Mouse (Mus musculus): ENCODE data around the gene Stard3nl. TPM values are rescaled to one million over a fixed set of nuclear protein-coding genes. Genes with fewer than 3 reads are reported as not detected.
"Not testable (repeated sequence)": the region's sequence is repeated elsewhere in the genome, so short reads cannot be mapped to it uniquely, and the experiment has no call there.

The Stard3nl gene
- total RNA-seq, 2 experiments from 2014 or later: 8.0 to 10.9 TPM

DNA sequence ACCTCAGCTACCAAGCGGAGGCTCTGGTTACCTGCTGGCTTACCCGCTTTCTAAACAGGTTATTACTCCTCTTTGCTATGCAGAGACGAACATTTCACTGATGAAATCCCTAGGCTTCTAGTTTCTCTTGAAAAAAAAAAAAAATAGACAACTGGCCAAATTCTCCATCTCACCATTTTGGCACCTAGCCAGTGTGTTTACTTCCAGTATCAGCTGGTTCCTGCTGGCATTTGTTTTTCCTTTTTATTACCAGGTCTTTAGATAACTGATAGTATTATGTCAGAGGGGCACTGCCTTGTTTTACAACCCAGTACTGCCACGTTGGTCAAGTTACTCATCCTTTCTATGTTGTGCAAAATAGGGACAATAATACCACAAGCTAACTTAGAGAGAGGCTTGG, 5.3 kb downstream of the Stard3nl start:
- no peak for DNase-seq
- intact Hi-C loops (cut with DNase I; ENCODE audit: low total_unique reads): no loop called here

DNA sequence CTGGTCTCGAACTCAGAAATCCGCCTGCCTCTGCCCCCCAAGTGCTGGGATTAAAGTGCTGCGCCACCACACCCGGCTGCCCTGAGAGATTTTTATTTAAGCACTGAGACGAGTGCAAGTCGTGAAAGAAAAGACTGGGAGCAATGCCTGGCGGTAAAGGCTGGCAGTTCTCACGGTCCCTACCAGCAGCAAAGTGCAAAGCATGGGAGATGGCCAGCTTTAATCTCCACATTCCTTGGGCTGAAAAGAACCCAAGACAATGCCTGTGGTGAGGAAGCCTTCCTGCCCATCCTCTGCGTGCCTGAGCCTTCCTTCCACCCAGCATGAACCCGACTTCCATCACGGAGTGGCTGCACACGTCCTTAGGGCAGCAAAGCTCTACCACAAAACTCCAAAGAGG, 5.7 kb downstream of the Stard3nl start:
- no peak for DNase-seq
- intact Hi-C loops (cut with DNase I; ENCODE audit: low total_unique reads): no loop called here

DNA sequence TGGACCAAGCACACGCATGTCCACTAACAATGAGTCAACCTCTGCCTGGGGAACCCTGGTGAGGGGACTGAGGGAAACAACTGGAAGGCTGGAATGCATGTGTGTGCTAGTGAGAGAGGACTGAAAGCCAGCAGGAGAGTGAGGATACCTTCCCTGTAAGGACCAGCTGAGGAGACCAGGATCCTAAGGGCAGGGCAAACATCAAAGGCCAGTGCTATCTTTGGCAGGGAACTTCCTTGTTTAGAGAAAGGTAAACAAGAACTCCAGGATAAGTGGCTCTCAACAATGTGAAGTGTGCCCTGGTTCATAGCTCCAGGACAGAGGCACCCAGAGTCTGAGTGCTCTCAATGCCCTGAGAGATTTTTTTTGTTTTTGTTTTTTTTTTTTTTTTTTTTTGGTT, 6.2 kb downstream of the Stard3nl start:
- intact Hi-C loops (cut with DNase I; ENCODE audit: low total_unique reads): no loop called here
- no peak for DNase-seq

DNA sequence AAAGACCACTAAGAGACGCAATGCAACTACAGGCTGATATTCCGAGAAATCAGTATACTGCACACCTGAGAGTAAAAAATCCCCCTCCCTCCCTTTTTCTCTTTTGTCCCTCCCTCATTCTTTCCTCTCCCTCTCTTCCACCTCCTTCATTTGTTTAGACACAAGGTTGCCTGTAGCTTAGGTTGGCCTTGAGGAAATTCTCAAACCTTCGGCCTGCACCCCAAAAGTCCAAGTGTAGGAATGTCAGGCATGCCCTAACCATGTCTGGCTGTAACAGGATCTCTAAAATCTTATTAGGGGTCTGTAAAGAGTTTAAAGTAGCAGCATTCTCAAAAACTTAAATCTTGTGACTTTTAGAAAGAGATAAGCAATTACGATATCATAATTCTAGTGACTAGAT, 10.4 kb downstream of the Stard3nl start:
- intact Hi-C loops (cut with DNase I; ENCODE audit: low total_unique reads): no loop called here
- DNase-seq: no peak

DNA sequence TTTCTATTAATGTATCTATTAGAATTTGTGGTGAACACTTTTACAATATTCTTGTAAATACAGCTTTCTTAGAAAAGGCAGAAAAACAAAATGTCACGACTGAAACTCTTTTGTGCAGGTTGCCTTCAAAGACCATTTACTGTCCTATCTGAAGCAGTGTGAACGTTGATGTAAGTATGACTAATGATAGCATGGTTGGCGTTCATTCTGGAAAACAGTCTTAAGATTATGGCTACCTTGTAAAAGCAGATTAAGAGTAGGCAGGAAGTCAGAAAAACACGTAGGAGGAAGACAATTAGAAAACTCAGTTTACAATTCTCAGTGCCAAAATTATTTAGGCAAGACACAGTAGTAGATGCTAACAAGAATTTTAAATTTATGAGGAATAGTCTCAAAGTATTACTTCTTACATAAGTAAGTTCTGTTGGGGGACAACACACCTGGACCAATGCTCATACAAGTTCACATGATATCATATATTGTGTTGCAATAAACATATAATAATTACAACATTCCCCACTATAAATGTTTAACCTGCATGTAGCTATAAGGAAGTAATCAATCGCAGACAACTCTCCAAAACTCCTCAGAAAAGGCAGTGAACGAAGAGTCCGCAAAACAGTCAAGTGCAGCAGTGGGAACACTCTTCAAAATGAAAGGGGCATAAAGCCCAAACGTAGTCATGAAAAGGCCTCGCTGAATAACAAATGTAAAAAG, 14.3 kb downstream of the Stard3nl start:
- intact Hi-C loops (cut with DNase I; ENCODE audit: low total_unique reads): no loop called here

DNA sequence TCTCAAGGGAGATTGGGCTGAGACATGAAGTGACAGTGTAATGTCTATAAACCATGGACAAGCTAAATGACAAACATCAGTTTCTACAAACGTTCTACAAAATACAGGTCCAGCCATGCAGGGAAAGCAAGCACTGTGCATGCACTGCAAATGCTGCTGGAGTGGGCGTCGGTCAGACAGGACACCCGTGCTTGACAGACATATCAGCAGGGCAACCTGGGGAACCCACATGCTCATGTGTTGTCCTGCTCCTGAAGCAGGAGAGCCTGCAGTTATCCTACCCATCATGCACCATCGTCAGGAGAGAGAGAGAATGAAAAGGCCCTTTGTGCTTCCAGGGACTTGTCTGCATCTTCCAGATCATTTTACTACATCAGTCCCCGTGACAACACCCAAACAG, 16.3 kb downstream of the Stard3nl start:
- intact Hi-C loops (cut with DNase I; ENCODE audit: low total_unique reads): no loop called here

More for the DNA sequence above, 14.3 kb downstream of the Stard3nl start:
- DNase-seq: no peak

DNA sequence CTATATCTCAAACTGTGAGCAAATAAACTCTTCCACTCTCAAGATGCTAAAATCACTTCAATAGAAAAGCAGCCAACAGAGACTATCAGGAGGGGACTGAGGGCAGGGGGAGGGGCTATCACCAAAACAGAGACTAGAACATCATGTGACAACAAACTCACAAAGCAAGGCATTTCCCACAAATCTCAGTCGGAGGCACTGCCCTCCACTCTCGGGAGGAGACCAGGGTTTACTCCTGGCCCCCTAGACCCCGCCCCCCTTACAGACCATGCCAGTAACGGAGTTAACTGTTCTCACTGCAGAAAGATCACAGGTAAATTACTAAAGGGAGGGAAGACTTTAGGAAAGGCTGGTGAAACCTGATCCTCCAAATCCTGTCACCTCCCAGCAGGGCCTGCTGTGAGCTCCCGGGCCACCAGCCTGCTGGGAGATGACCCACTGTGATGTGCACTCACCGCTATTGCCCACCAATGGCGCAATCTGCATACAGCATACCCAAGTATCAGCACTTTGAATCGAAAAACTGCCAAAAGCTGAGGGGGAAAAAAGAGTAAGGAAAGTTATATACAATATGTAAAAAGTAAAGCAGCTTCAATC, 23.4 kb downstream of the Stard3nl start:
- DNase-seq: no peak
- intact Hi-C loops (cut with DNase I; ENCODE audit: low total_unique reads): no loop called here

More for the DNA sequence above, 16.3 kb downstream of the Stard3nl start:
- no peak for DNase-seq

DNA sequence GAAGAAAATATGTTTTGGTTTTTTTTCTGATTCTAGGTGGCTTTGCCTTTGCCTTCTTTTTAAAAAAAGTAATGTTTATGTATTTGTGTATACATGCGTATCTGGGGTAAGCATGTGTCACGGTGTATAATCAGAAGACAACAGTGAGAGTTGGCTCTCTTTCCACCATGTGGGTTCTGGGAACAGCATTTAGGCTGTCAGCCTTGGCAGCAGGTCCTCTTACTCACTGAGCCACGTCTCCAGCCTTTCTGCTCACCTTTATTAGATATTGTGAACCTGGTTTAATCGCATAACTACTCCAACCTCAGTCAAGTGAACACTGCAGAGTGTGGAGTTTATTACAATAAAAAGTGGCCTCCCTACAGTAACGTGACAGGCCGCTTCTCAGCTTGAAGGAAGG, 26.8 kb downstream of the Stard3nl start:
- no peak for DNase-seq
- intact Hi-C loops (cut with DNase I; ENCODE audit: low total_unique reads): loop anchor here (5.0 to 10.0 kb wide), 3 partner anchors 68 to 316 kb away; no protein-coding TSS in a partner anchor

DNA sequence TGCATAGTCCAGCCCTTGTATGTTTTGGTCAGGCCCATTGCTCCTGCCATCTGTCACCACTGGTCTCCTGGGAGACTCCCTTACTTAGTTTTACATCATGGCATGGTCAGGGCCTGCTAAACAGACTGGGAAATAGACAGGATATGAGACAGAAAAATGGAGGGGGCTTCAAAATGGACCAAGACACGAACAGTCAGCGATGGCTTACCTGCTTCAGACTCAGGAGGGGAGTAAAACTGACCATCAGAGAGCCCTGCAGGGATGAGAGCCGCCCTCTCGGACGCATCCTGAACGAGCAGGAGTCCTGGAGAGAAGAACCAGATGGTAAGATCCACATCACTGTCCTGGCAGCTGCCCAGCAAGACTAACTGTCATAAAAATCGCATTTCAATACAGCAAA, 28.1 kb downstream of the Stard3nl start:
- intact Hi-C loops (cut with DNase I; ENCODE audit: low total_unique reads): loop anchor here (5.0 to 10.0 kb wide), 3 partner anchors 70 to 317 kb away; no protein-coding TSS in a partner anchor

DNA sequence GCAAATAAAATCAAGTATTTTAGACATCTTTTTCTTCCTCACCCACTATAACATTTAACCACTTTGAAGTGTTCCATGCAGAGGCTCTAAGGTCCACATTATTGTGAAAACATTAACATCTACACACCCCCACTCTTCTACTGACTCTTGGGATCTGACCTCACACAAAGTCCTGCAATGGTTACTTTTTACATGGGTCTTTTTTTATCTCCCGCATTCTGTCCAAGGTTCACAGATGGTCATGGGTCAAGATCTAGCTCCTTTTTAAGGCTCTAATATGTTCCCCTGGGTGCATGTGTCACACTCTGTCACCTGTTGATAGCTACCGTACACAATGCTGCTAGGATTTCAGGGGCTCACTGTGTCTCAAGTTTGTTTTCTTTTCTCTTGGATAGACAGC, 28.7 kb downstream of the Stard3nl start:
- intact Hi-C loops (cut with DNase I; ENCODE audit: low total_unique reads): loop anchor here (5.0 to 10.0 kb wide), 3 partner anchors 70 to 318 kb away; no protein-coding TSS in a partner anchor
- no peak for DNase-seq

More for the DNA sequence above, 28.1 kb downstream of the Stard3nl start:
- DNase-seq: no peak

DNA sequence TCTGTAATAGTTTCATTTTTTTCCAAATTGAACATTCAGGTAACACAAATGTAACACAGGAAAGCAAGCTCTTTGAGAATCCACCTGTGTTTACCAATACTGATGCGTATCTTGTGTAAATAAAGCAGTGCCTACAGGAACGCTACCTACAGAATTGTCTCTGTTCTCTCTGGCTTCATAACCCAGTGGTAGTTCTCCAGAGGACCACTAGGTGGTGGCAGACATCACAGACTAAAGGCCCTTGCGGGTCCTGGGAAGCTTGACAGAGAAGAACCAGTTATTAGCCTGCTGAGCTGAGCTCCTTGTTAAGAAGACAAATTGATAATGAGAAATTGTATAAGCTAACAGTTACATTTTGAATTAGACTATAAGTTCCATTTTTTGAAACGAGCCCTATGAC, 30.0 kb downstream of the Stard3nl start:
- DNase-seq: peak; percentile 43

DNA sequence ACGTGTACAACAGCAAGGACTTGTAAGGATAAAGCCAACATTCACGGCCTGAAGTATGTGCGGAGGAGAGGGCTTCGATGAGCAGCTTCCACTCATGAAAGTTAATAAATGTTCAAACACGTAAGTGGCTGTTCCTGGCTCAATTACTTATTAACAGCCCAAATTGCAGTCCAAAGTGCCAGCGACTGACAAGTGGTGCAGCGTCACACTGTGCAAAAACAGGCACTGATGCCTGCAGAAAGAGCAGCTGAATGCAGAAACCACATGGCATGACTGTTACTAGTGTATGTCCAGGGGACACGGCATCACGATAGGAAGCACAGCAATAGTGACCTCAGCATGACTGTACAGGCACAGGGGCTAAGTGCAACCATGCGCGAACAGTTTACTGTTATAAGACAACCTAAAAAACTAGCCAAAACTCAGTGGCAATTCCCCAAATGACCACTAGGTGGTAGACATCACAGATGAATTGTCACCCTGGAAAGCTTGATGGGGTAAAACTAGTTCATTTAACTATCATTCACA, 31.3 kb downstream of the Stard3nl start:
- intact Hi-C loops (cut with DNase I; ENCODE audit: low total_unique reads): loop anchor here (10.0 kb wide), 2 partner anchors 270 to 320 kb away; no protein-coding TSS in a partner anchor
- no peak for DNase-seq

More for the DNA sequence above, 30.0 kb downstream of the Stard3nl start:
- intact Hi-C loops (cut with DNase I; ENCODE audit: low total_unique reads): loop anchor here (5.0 to 10.0 kb wide), 3 partner anchors 72 to 319 kb away; no protein-coding TSS in a partner anchor

DNA sequence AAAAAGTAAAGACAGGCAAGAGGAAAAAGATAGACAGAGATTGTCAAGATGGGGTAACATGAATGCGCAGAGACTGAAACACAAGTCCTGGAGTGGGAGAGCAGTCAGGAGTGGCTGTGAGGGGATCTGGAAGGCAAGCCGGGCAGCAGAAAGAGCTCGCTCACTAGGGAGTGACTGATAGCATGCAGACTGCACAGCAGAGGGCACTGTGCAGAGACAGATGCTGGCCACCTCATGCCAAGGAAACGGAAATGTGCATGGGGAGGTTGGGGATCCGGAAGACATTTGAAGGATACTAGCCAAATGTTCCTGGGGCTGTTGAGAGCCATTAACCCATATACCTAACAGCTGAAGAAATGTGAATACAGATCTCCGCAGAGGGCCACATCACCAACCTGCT, 33.2 kb downstream of the Stard3nl start:
- DNase-seq: no peak
- intact Hi-C loops (cut with DNase I; ENCODE audit: low total_unique reads): loop anchor here (10.0 kb wide), 2 partner anchors 272 to 322 kb away; no protein-coding TSS in a partner anchor

DNA sequence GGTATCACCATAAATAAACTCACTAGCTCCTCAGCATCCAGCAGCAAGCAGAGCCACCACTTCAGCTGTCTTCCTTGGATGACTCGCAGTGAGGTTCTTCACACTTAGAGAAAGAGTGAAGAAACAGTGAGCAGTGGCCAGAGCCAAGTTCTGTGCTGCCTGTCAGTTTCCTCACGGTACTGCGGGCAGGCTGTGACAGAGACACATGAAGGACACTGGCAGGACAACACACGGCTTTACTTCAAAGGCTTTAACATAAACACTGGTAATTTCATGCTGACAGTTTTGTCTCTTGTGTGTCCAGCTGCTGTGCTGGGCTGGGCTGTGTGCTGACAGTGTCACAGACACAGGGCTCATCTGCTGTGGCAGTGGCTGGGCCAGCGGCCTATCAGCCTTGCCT, 37.6 kb downstream of the Stard3nl start:
- no peak for DNase-seq
- intact Hi-C loops (cut with DNase I; ENCODE audit: low total_unique reads): no loop called here

DNA sequence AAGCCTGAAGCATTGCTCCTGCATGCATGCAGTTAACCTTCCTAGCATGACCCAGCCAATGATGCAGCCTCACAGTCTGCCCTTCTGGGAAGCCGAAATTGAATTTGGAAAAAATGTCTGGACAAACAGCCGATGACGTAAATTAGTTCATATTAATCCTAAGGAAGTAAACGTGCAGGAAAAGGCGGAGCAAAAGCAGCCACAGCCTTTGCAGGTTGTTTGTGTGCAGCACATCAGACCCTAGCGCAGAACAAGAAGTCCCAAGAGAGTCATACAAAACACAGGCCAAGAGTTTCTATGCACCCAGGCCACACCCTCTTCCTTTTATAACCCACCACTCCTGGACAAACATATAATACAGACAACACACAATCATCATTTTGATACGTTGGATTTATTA, 38.3 kb downstream of the Stard3nl start:
- DNase-seq: no peak
- intact Hi-C loops (cut with DNase I; ENCODE audit: low total_unique reads): no loop called here

DNA sequence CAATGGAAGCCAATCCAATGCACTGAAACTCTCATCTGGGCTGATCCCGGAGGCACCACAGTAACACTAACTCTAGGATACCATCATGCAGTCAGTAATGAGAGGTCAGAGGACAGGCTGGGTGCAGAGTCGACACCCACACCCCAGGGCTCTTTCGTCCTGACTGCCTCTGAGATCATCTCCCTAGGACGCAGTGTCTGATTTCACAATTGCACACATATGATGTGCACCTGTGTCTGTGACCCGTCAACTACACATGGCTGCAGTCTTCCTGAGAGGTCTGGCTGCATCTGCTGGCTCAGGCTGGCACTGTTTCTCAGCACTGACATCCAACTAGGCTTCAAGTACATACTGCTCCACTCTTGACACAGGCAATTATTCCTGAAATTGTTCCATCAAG, 38.9 kb downstream of the Stard3nl start:
- DNase-seq: no peak
- intact Hi-C loops (cut with DNase I; ENCODE audit: low total_unique reads): no loop called here

DNA sequence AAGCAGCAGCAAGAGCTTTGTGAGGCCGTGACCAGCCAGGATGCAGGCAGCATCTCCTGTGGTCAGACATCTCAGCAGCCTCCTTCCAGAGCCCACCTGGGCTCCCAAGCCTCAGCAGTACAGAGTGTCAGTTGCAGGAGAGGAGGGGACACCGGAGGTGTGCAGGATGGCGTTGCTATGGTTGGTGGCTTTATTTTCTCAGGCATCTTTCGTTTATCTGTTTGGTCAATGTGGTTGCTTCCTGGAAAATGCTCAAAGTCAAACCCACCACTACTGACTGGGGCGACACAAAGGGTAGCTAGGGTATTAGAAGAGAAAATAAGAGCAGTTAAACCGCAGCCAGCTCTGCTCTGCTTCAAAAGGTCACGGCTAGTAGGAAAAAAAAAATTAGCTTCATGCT, 39.5 kb downstream of the Stard3nl start:
- DNase-seq: no peak
- intact Hi-C loops (cut with DNase I; ENCODE audit: low total_unique reads): no loop called here

DNA sequence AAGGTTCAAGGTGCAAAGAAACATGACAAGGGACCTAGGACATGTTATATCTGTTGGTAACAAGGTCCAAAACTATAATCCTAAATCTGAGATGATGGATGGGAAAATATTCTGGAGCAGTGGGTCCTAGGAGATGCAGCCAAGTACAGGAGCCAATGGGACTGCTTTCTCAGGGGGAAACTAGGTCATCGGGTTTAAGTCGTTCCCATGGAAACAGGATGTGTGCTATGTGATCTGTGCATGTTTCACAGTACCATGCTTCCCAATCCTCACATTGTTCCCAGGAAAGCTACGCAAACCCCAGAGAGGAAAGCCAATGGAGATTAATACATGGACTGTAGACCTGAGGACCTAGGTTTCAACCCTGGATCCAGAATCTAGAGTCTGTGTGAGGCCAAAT, 42.8 kb downstream of the Stard3nl start:
- intact Hi-C loops (cut with DNase I; ENCODE audit: low total_unique reads): no loop called here

DNA sequence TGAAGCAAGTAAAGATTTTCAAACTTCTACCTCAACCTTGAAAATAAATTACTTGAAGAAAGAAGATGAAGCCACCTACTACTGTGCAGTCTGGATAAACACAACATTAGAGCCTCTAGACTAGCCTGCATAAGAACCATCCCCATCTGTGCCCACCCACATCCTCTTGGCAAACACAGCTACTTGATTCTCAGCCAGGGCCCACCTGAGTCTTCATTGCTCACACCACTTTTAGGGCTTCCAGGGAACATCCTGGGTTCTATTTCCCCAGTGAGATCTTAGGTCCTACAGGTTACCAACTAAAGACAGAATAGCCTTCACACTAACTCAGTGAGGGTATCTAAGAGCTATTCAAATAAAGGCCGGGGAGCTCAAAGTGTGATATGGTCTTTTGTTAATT, 55.2 kb downstream of the Stard3nl start:
- intact Hi-C loops (cut with DNase I; ENCODE audit: low total_unique reads); DNase-seq: not testable (repeated sequence)

More for the DNA sequence above, 42.8 kb downstream of the Stard3nl start:
- DNase-seq: no peak

DNA sequence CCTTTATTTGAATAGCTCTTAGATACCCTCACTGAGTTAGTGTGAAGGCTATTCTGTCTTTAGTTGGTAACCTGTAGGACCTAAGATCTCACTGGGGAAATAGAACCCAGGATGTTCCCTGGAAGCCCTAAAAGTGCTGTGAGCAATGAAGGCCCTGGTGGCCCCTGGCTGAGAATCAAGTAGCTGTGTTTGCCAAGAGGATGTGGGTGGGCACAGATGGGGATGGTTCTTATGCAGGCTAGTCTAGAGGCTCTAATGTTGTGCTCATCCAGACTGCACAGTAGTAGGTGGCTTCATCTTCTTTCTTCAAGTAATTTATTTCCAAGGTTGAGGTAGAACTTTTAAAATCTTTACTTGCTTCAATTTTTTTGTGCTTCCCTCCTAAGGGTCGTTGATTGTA, 59.3 kb downstream of the Stard3nl start:
- intact Hi-C loops (cut with DNase I; ENCODE audit: low total_unique reads); DNase-seq: not testable (repeated sequence)

All from gastrocnemius, postnatal 14 days (tissue).